Mouse (Mus musculus) small intestine, adult 2 months (tissue): ENCODE data around the gene Rnase10. TPM values are rescaled to one million over a fixed set of nuclear protein-coding genes. Genes with fewer than 3 reads are reported as not detected.
"Not testable (repeated sequence)": the region's sequence is repeated elsewhere in the genome, so short reads cannot be mapped to it uniquely, and the experiment has no call there.

Source experiments
- H3K27ac ChIP-seq: fragments of 200-500 bp; 2 replicates; pipeline ENCODE4 v1.5.1; 2012; ENCODE audit warnings: low read depth, low read length, control low read depth, inconsistent platforms; ENCODE audit not compliant: insufficient read depth
- H3K27me3 ChIP-seq: fragments of 200-500 bp; 2 replicates; pipeline ENCODE4 v1.6.1; 2012; ENCODE audit warnings: mild to moderate bottlenecking, moderate library complexity, low read length, inconsistent platforms; ENCODE audit not compliant: control insufficient read depth, insufficient read depth
- H3K36me3 ChIP-seq: fragments of 200-500 bp; 2 replicates; pipeline ENCODE4 v1.6.1; 2012; ENCODE audit warnings: mild to moderate bottlenecking, low read length, control low read depth, inconsistent platforms; ENCODE audit not compliant: control insufficient read depth, insufficient read depth
- H3K4me1 ChIP-seq: fragments of 200-500 bp; 2 replicates; pipeline ENCODE4 v1.6.1; 2012; ENCODE audit warnings: low read length, inconsistent platforms, mixed read lengths; ENCODE audit not compliant: control insufficient read depth, insufficient read depth, insufficient read length
- H3K4me3 ChIP-seq: fragments of 200-500 bp; 2 replicates; pipeline ENCODE4 v1.5.1; 2012; ENCODE audit warnings: low read depth, mild to moderate bottlenecking, control low read depth, inconsistent platforms, low read length, moderate library complexity
- CTCF ChIP-seq: fragments of 200-500 bp; IDR thresholded peaks from 2 replicates; pipeline ENCODE4 v1.5.1; 2012; ENCODE audit warnings: low read depth, mild to moderate bottlenecking, control low read depth, inconsistent platforms, low read length, moderate library complexity, mixed read lengths; ENCODE audit not compliant: insufficient replicate concordance, insufficient read length; ENCODE audit errors: extremely low read depth
- POLR2A ChIP-seq: fragments of 200-500 bp; IDR thresholded peaks from 2 replicates; pipeline ENCODE4 v1.6.1; 2012; ENCODE audit warnings: low read depth, mild to moderate bottlenecking, control low read depth, inconsistent platforms, low read length, moderate library complexity
- WGBS: fragments of 180-500 bp; shearing (Covaris S2); methylation state at CpG from one replicate; pipeline ENCODE4 v1.1.7; 2018; 5-methylcytosine and 5-hydroxymethylcytosine counted together
- polyA plus RNA-seq: library from polyadenylated mRNA; depleted of rRNA; stranded (reverse); fragments of >200 nt; gene quantifications from 2 replicates; pipeline ENCODE4 v1.2.3, GENCODE M21; 2012

Gene Rnase10
- polyA plus RNA-seq, 1 experiment, result not detected

GRCm38 (mm10) chr14:50973700-50974099, 33.9 kb upstream of the Rnase10 start:
- no peaks in the 10 kb centered on the region for H3K27me3 ChIP-seq
- no peak for TF ChIP-seq CTCF
- no peak for TF ChIP-seq POLR2A
- H3K36me3 ChIP-seq, result no peaks in the 10 kb centered on the region
- H3K4me3 ChIP-seq, result no peak overlapping the region
- WGBS, result 32% methylated on average over 4 of the region's 4 CpGs
- H3K4me1 ChIP-seq, result no peaks in the 10 kb centered on the region
- H3K27ac ChIP-seq, result no peak overlapping the region

GRCm38 (mm10) chr14:50975001-50975400, 32.5 kb upstream of the Rnase10 start:
- Histone ChIP-seq H3K27me3 (no peaks in the 10 kb centered on the region), H3K27ac (no peak overlapping the region), H3K4me1 (no peaks in the 10 kb centered on the region; the same call in 1 of the 2 replicates), H3K36me3 (no peaks in the 10 kb centered on the region), H3K4me3 (no peak overlapping the region)
- no peak for TF ChIP-seq CTCF
- no peak for TF ChIP-seq POLR2A
- WGBS, result 81% methylated on average over 5 of the region's 5 CpGs

GRCm38 (mm10) chr14:50976674-50977073, 30.9 kb upstream of the Rnase10 start:
- Histone ChIP-seq H3K36me3 (no peaks in the 10 kb centered on the region), H3K4me3 (no peak overlapping the region), H3K27ac (no peak overlapping the region), H3K4me1 (no peaks in the 10 kb centered on the region; the same call in 1 of the 2 replicates), H3K27me3 (no peaks in the 10 kb centered on the region)
- TF ChIP-seq CTCF, result no peak
- TF ChIP-seq POLR2A, result no peak
- WGBS, result 48% methylated on average over 9 of the region's 9 CpGs

- not testable (repeated sequence) for H3K27me3 ChIP-seq, H3K27ac ChIP-seq, H3K4me1 ChIP-seq, H3K4me3 ChIP-seq, H3K36me3 ChIP-seq
- 87% methylated on average over 6 of the region's 6 CpGs for WGBS
Observed at GRCm38 (mm10) chr14:50978451-50978850, 29.1 kb upstream of the Rnase10 start.

- no peaks in the 10 kb centered on the region for H3K27me3 ChIP-seq
- H3K36me3 ChIP-seq, result no peaks in the 10 kb centered on the region
- no peaks in the 10 kb centered on the region; the same call in 1 of the 2 replicates for H3K4me1 ChIP-seq
- H3K4me3 ChIP-seq, result no peak overlapping the region
- H3K27ac ChIP-seq, result no peak overlapping the region
- TF ChIP-seq POLR2A (no peak), CTCF (no peak)
Observed at GRCm38 (mm10) chr14:50979631-50980030, 27.9 kb upstream of the Rnase10 start.

- 59% methylated on average over 2 of the region's 2 CpGs for WGBS
Observed at GRCm38 (mm10) chr14:50981207-50981606, 26.3 kb upstream of the Rnase10 start.

GRCm38 (mm10) chr14:50981837-50982236, 25.7 kb upstream of the Rnase10 start:
- Histone ChIP-seq H3K4me1 (no peaks in the 10 kb centered on the region; the same call in 1 of the 2 replicates), H3K27ac (no peak overlapping the region), H3K27me3 (no peaks in the 10 kb centered on the region), H3K4me3 (no peak overlapping the region), H3K36me3 (no peaks in the 10 kb centered on the region)
- TF ChIP-seq CTCF (no peak), POLR2A (no peak)
- 56% methylated on average over 5 of the region's 5 CpGs for WGBS

More at GRCm38 (mm10) chr14:50981207-50981606, 26.3 kb upstream of the Rnase10 start:
- Histone ChIP-seq H3K4me3 (no peak overlapping the region), H3K4me1 (no peaks in the 10 kb centered on the region; the same call in 1 of the 2 replicates), H3K27ac (no peak overlapping the region), H3K36me3 (no peaks in the 10 kb centered on the region), H3K27me3 (no peaks in the 10 kb centered on the region)
- TF ChIP-seq POLR2A (no peak), CTCF (no peak)

- H3K4me1 ChIP-seq, result peaks cover 6% of the 10 kb centered on the region
- no peak overlapping the region for H3K27ac ChIP-seq
- WGBS, result 89% methylated on average over 2 of the region's 2 CpGs
- H3K27me3 ChIP-seq, result no peaks in the 10 kb centered on the region
- TF ChIP-seq CTCF (no peak), POLR2A (no peak)
- H3K4me3 ChIP-seq, result no peak overlapping the region
- no peaks in the 10 kb centered on the region for H3K36me3 ChIP-seq
Observed at GRCm38 (mm10) chr14:50987668-50988067, 19.9 kb upstream of the Rnase10 start.
